Mouse (Mus musculus) 416B (cell line): ENCODE data around the gene Gm21425.
"Not testable (repeated sequence)": the region's sequence is repeated elsewhere in the genome, so short reads cannot be mapped to it uniquely, and the experiment has no call there.

Experiments
- DNase-seq: peaks from one replicate; pipeline ENCODE4 v3.0.0; 2011; ENCODE audit warnings: low read depth

The Gm21425 gene

GRCm38 (mm10) chrY:13161668-13162067, at the start of gene Gm21425:
Gene Gm21425 (plus strand): TSS chrY:13161968.
- DNase-seq = not testable (repeated sequence)

DNA sequence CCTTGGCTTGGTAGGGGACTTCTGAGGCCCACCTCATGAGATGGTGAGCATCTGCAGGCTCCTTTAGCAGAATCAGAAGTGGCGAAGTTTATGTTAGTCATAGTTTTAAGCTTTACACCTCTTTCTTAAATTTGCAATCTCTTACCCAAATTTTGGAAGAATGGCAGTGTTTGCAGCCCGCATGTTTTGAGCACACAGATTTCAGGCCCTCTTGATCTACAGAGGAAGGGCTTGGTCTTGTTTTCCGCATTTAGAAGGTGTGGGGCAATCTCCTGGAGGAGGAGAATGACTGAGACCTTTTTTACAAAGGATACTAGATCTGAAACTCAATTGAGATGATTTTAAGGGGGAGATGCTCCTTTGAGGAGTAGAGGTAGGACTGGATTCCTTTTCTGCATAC, 28.4 kb upstream of the Gm21425 start, which contains the start of gene Gm21891:
TSS of gene Gm21891 (minus strand) at position 101 of the 400 bp plus-strand sequence.
- DNase-seq = not testable (repeated sequence)
